Mouse (Mus musculus) neural tube, embryonic 14.5 days (tissue): ENCODE results near the gene Ttc34. TPM values are rescaled to one million over a fixed set of nuclear protein-coding genes. Genes with fewer than 3 reads are reported as not detected.

Experiments used
- ATAC-seq: fragments of 200-750 bp; cut with Nextera tagmentation; 2 replicates; pipeline ENCODE4 v1.8.0; 2017; ENCODE audit warnings: low read depth, mild to moderate bottlenecking, moderate TSS enrichment, moderate library complexity
- H3K27ac ChIP-seq: fragments of 300-500 bp; sonication (generic); 2 replicates; pipeline ENCODE4 v1.5.1; 2014; ENCODE audit warnings: low read depth, mild to moderate bottlenecking, control low read depth, low read length, moderate library complexity, mixed read lengths
- H3K27me3 ChIP-seq: fragments of 300-500 bp; sonication (generic); 2 replicates; pipeline ENCODE4 v1.6.1; 2014; ENCODE audit warnings: low read length; ENCODE audit not compliant: control insufficient read depth, insufficient read depth
- H3K36me3 ChIP-seq: fragments of 300-500 bp; sonication (generic); 2 replicates; pipeline ENCODE4 v1.6.1; 2014; ENCODE audit warnings: low read length, mixed read lengths; ENCODE audit not compliant: control insufficient read depth, insufficient read depth
- H3K4me1 ChIP-seq: fragments of 300-500 bp; sonication (generic); 2 replicates; pipeline ENCODE4 v1.6.1; 2014; ENCODE audit warnings: low read length; ENCODE audit not compliant: control insufficient read depth, insufficient read depth
- H3K4me2 ChIP-seq: fragments of 300-500 bp; sonication (generic); 2 replicates; pipeline ENCODE4 v1.6.1; 2014; ENCODE audit warnings: mild to moderate bottlenecking, low read depth, low read length, control low read depth
- H3K4me3 ChIP-seq: fragments of 300-500 bp; sonication (generic); 2 replicates; pipeline ENCODE4 v1.5.1; 2014; ENCODE audit warnings: low read depth, low read length, control low read depth, mixed read lengths
- H3K9ac ChIP-seq: fragments of 300-500 bp; sonication (generic); replicated peaks from 2 replicates; pipeline ENCODE4 v1.6.1; 2014; ENCODE audit warnings: low read depth, mild to moderate bottlenecking, control low read depth, low read length, mixed read lengths
- H3K9me3 ChIP-seq: fragments of 300-500 bp; sonication (generic); 2 replicates; pipeline ENCODE4 v1.6.1; 2016; ENCODE audit warnings: low read length; ENCODE audit not compliant: control insufficient read depth
- WGBS: fragments of 180-500 bp; shearing (Covaris S2); extraction: QIAGEN DNeasy Blood & Tissue Kit; methylation state at CpG from one replicate; pipeline ENCODE4 v1.1.7; 2014; 5-methylcytosine and 5-hydroxymethylcytosine counted together
- polyA plus RNA-seq: library from polyadenylated mRNA; unstranded; fragments of >200 nt; fragmentation: Nextera tagmentation; extraction: Ambion mirVana; gene quantifications from 2 replicates; pipeline ENCODE4 v1.2.1, GENCODE M21; 2014

The Ttc34 gene
- polyA plus RNA-seq, 1 experiment from 2014 or later = 1.1 TPM

- Histone ChIP-seq H3K4me1 (no peaks in the 10 kb centered on the region), H3K27ac (no peak overlapping the region), H3K9me3 (no peaks in the 10 kb centered on the region), H3K36me3 (no peaks in the 10 kb centered on the region), H3K9ac (no peak overlapping the region), H3K4me3 (no peak overlapping the region), H3K4me2 (no peak overlapping the region), H3K27me3 (no peaks in the 10 kb centered on the region)
- ATAC-seq = no peak
- 74% methylated on average over 2 of the region's 2 CpGs for WGBS
These were observed 74.4 kb downstream of the Ttc34 start for GRCm38 (mm10) chr4:154911644-154912043.

GRCm38 (mm10) chr4:154913845-154914244, 76.6 kb downstream of the Ttc34 start:
- H3K27me3 ChIP-seq = no peaks in the 10 kb centered on the region
- no peak for ATAC-seq
- H3K9me3 ChIP-seq = no peaks in the 10 kb centered on the region
- no peaks in the 10 kb centered on the region for H3K36me3 ChIP-seq
- no peak overlapping the region for H3K4me3 ChIP-seq
- no peak overlapping the region for H3K9ac ChIP-seq
- no peak overlapping the region for H3K27ac ChIP-seq
- WGBS = 95% methylated on average over 3 of the region's 3 CpGs
- H3K4me1 ChIP-seq = no peaks in the 10 kb centered on the region
- H3K4me2 ChIP-seq = no peak overlapping the region

DNA sequence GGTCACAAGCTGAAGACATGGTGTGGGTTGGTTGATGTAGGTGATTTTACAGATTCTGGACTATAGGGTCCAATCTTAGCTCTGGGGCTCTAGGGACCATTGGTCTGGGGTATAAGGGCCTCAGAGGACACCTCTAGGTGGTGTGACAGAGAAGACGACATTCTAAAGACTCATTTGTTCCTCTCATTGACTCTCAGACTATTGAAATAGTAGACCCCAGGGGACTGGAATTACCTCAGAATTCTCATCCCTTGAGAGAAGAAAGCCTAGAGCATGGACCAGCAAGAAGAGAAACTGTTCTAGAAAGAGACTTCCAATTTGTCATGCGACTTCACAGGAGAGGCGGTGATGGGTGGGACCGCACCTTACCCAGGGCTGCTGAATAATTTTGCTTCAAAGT, 77.0 kb downstream of the Ttc34 start:
- no peak overlapping the region for H3K4me2 ChIP-seq
- 88% methylated on average over 4 of the region's 4 CpGs for WGBS
- H3K4me3 ChIP-seq = no peak overlapping the region
- H3K27ac ChIP-seq = no peak overlapping the region
- no peaks in the 10 kb centered on the region for H3K4me1 ChIP-seq
- no peak overlapping the region for H3K9ac ChIP-seq
- no peaks in the 10 kb centered on the region for H3K9me3 ChIP-seq
- ATAC-seq = no peak
- no peaks in the 10 kb centered on the region for H3K27me3 ChIP-seq
- no peaks in the 10 kb centered on the region for H3K36me3 ChIP-seq

GRCm38 (mm10) chr4:154914707-154915106, 77.4 kb downstream of the Ttc34 start:
- ATAC-seq = no peak
- Histone ChIP-seq H3K9me3 (no peaks in the 10 kb centered on the region), H3K4me3 (no peak overlapping the region), H3K27ac (no peak overlapping the region), H3K36me3 (no peaks in the 10 kb centered on the region), H3K27me3 (no peaks in the 10 kb centered on the region), H3K4me1 (no peaks in the 10 kb centered on the region), H3K4me2 (no peak overlapping the region), H3K9ac (no peak overlapping the region)
- 88% methylated on average over 3 of the region's 3 CpGs for WGBS

DNA sequence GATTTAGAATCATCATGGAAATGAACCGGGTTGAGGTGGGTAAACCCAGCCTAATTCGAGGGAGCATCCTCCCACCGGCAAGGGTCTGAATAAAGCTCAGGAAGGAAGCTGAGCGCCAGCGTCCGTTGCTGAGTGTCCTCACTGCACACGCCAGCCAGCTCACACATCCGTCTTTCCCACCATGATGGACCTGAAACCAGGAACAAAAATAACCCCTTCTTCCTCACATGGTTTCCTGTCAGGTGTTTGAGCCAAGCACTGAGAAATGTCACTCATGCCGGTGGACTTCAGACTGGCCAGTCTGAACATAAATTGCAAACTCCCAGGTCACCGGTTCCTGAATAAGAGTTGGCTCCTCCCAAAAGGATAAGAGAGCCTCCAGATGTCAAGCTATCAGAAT, 78.0 kb downstream of the Ttc34 start:
- H3K4me3 ChIP-seq = no peak overlapping the region
- H3K27me3 ChIP-seq = no peaks in the 10 kb centered on the region
- no peaks in the 10 kb centered on the region for H3K36me3 ChIP-seq
- no peak overlapping the region for H3K4me2 ChIP-seq
- no peak overlapping the region for H3K27ac ChIP-seq
- ATAC-seq = no peak
- H3K9me3 ChIP-seq = no peaks in the 10 kb centered on the region
- no peaks in the 10 kb centered on the region for H3K4me1 ChIP-seq
- 79% methylated on average over 10 of the region's 10 CpGs for WGBS
- no peak overlapping the region for H3K9ac ChIP-seq

DNA sequence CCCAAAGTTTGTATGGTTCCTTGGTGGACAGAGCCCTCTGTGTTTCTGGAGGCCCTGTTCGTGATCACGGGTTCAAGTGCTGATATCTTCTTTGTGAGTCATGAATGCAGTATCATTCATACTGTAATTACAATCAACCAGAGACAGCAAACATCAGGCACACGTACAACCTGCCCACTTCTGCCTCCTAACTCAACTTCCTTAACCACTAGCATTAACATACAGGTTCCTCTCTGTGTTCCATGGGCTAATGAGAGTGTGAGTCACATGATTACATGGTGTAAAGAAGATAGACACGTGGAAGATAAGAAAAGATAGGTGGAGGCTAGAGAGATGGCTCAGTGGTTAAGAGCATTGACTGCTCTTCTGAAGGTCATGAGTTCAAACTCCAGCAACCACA, 79.4 kb downstream of the Ttc34 start:
- Histone ChIP-seq H3K9me3 (no peaks in the 10 kb centered on the region), H3K36me3 (no peaks in the 10 kb centered on the region), H3K4me2 (no peak overlapping the region), H3K27ac (no peak overlapping the region), H3K9ac (no peak overlapping the region), H3K27me3 (no peaks in the 10 kb centered on the region), H3K4me3 (no peak overlapping the region), H3K4me1 (no peaks in the 10 kb centered on the region)
- WGBS = 84% methylated on average over 4 of the region's 4 CpGs
- no peak for ATAC-seq

Other genes with a start within 250 kb of the Ttc34 start
- gene Prdm16, start 200.6 kb upstream of the Ttc34 start, polyA plus RNA-seq = 4.6 and 5.7 TPM in 2 replicates
- gene Actrt2, start 169.6 kb upstream of the Ttc34 start, polyA plus RNA-seq = not detected in 2 replicates
- gene Mmel1, start 32.1 kb downstream of the Ttc34 start, polyA plus RNA-seq = 0.40 and 0.50 TPM in 2 replicates
- gene Fam213b, start 61.7 kb downstream of the Ttc34 start, polyA plus RNA-seq = 51.9 and 64.7 TPM in 2 replicates
- not detected in 2 replicates for gene Tnfrsf14, start 91.1 kb downstream of the Ttc34 start, polyA plus RNA-seq
- gene Hes5, start 123.5 kb downstream of the Ttc34 start, polyA plus RNA-seq = 40.9 and 60.1 TPM in 2 replicates
- 36.1 and 37.3 TPM in 2 replicates for gene Pank4, start 126.7 kb downstream of the Ttc34 start, polyA plus RNA-seq
- 10.7 and 16.0 TPM in 2 replicates for gene Plch2, start 219.3 kb downstream of the Ttc34 start, polyA plus RNA-seq
- 6.6 and 8.6 TPM in 2 replicates for gene Pex10, start 229.6 kb downstream of the Ttc34 start, polyA plus RNA-seq
- gene Rer1, start 248.9 kb downstream of the Ttc34 start, polyA plus RNA-seq = 132 and 137 TPM in 2 replicates
- gene Morn1, start 249.1 kb downstream of the Ttc34 start, polyA plus RNA-seq = 6.3 and 6.8 TPM in 2 replicates